Mouse (Mus musculus): ENCODE results near the gene Arcn1. TPM values are rescaled to one million over a fixed set of nuclear protein-coding genes. Genes with fewer than 3 reads are reported as not detected.

Arcn1 gene
- polyA plus RNA-seq (2014; fragmentation: Nextera tagmentation; extraction: Ambion mirVana): 153 and 177 TPM in 2 replicates

DNA sequence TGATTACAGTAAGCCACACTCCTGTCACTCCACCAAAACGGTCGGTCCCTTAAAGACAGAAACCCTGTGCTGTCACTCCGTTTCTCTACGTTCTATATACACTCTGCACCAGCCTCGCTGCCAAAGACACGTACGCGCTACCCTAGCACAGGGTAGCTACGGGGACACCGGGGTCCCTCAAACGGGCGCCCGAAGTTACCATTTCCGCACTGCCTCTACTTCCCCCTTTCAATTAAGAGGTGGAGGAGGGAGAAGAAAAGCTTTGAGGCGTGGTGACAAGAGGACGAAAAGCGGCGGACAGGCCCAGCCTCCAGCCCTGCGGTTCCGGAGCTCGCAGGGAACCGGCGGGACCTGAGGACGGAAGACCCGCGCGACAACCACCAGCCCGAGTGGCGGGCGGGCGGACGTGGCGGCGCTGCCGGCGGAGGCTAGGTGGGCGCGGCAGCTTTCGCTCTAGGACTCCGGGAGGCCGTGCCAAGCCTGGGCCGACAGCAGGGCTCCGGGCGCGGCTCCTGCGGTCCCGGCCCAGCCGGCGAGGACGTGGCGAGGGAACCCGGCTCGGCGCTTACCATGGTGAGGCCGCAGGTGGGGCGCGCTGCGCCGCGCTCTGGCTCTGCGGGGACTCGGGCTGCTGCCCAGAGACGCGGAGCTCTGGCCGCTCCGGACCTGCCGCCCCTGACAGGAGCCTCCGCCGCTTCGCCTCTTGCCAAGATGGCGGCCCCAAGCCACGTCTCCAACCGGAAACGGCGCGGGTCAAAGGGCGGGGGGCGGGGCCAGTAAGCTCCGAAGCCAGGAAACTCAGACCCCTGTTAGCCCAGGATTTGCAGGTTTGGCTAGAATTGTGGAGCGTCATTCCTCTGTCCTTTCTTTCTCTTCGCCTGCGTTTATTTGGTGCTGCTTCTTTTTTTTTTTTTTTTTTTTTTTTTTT, at the start of gene Arcn1, which contains the start of gene Ift46:
Gene Arcn1, minus strand, starts transcription at position 745 of the 928 bp plus-strand sequence.
Gene Ift46, plus strand, starts transcription at position 808 of the 928 bp plus-strand sequence.
- WGBS: under 1% methylated on average over 74 of the region's 82 CpGs
- Histone ChIP-seq H3K4me1 (ENCODE audit: control insufficient read depth, insufficient read depth, low read length) (peaks cover 17% of the 10 kb centered on the region; the same call in 1 of the 2 replicates), H3K9me3 (ENCODE audit: control insufficient read depth, low read length) (no peaks in the 10 kb centered on the region), H3K36me3 (ENCODE audit: control insufficient read depth, insufficient read depth, low read length) (no peaks in the 10 kb centered on the region), H3K27me3 (ENCODE audit: control insufficient read depth, insufficient read depth, low read length) (no peaks in the 10 kb centered on the region), H3K27ac (ENCODE audit: low read depth, low read length) (peak within 1 kb of the TSS; percentile 92), H3K4me3 (ENCODE audit: low read depth, low read length) (peak within 1 kb of the TSS; percentile 96), H3K9ac (replicated peaks; ENCODE audit: low read depth, low read length) (peak within 1 kb of the TSS; percentile 87), H3K4me2 (ENCODE audit: low read depth, low read length) (peak within 1 kb of the TSS; percentile 71)
- ATAC-seq (ENCODE audit: low read depth): peak; percentile 89

DNA sequence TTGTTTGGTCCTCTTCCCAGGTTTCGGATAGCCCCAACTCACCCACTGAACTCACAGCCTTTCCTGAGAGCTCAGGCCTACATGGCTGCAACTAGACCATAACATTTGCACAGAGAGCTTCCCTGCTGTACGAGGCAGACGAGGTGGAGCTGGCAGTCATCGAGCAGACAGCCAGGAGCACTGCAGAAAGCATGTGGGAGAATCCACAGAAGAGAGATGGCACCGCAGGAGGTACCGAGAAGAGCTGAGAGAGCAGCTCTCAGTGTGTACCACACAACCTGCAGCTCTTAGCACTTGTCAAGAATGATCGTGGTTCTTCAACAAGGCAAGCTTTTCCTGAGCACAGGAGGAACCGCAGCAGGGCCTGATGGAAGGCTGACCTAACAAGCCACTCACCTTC, 46.5 kb upstream of the Arcn1 start:
- H3K36me3 ChIP-seq (ENCODE audit: control insufficient read depth, insufficient read depth, low read length): peaks cover 96% of the 10 kb centered on the region
- 96% methylated on average over 8 of the region's 8 CpGs for WGBS
- H3K9ac ChIP-seq (replicated peaks; ENCODE audit: low read depth, low read length): no peak overlapping the region
- no peaks in the 10 kb centered on the region for H3K4me1 ChIP-seq (ENCODE audit: control insufficient read depth, insufficient read depth, low read length)
- H3K4me2 ChIP-seq (ENCODE audit: low read depth, low read length): no peak overlapping the region
- no peaks in the 10 kb centered on the region for H3K27me3 ChIP-seq (ENCODE audit: control insufficient read depth, insufficient read depth, low read length)
- H3K4me3 ChIP-seq (ENCODE audit: low read depth, low read length): no peak overlapping the region
- no peak for ATAC-seq (ENCODE audit: low read depth)
- H3K27ac ChIP-seq (ENCODE audit: low read depth, low read length): no peak overlapping the region
- no peaks in the 10 kb centered on the region for H3K9me3 ChIP-seq (ENCODE audit: control insufficient read depth, low read length)

DNA sequence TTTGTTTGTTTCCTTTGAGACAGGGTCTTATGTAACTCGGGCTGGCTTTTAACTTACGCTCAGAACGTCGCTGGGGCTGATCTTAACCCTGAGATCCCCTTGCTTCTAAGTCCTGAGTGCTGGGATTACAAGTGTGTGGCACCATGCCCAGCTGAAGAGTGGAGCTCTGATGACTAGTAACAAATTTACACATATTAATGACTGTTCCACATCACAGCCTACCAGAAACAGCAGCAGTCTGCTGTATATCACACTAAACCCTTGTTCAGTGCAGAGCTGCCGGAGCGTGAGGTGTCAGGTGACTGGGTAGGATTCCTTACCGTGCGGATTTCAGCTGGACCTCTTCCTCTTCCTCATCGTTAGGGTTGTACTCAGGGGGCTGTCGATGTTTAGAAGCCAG, 42.7 kb upstream of the Arcn1 start:
- H3K36me3 ChIP-seq (ENCODE audit: control insufficient read depth, insufficient read depth, low read length): peaks cover 94% of the 10 kb centered on the region
- no peak overlapping the region for H3K9ac ChIP-seq (replicated peaks; ENCODE audit: low read depth, low read length)
- H3K4me1 ChIP-seq (ENCODE audit: control insufficient read depth, insufficient read depth, low read length): no peaks in the 10 kb centered on the region
- no peaks in the 10 kb centered on the region for H3K27me3 ChIP-seq (ENCODE audit: control insufficient read depth, insufficient read depth, low read length)
- 94% methylated on average over 10 of the region's 10 CpGs for WGBS
- no peak overlapping the region for H3K27ac ChIP-seq (ENCODE audit: low read depth, low read length)
- ATAC-seq (ENCODE audit: low read depth): no peak
- H3K9me3 ChIP-seq (ENCODE audit: control insufficient read depth, low read length): no peaks in the 10 kb centered on the region
- H3K4me2 ChIP-seq (ENCODE audit: low read depth, low read length): no peak overlapping the region
- H3K4me3 ChIP-seq (ENCODE audit: low read depth, low read length): no peak overlapping the region

DNA sequence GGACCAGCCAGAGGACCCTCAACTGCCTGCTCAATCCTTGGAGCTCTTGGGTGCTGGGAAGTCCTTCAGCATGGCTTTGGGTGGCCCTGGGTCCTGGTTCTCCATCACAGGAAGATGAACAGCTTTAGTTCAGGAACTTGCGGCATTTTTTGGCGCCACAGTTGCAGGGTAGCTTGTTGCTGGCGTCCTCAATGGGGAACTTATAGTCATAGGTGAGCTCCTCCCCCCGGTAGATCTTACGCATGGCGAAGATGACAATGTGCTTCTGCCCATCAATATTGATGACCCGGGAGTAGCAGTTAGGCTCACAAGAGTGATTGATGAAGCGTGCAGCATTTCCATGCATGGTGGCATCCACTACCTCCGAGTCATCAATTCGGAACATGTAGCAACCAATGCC, 40.1 kb upstream of the Arcn1 start:
- no peak overlapping the region for H3K4me2 ChIP-seq (ENCODE audit: low read depth, low read length)
- 91% methylated on average over 10 of the region's 10 CpGs for WGBS
- no peak overlapping the region for H3K9ac ChIP-seq (replicated peaks; ENCODE audit: low read depth, low read length)
- H3K27me3 ChIP-seq (ENCODE audit: control insufficient read depth, insufficient read depth, low read length): no peaks in the 10 kb centered on the region
- no peaks in the 10 kb centered on the region for H3K9me3 ChIP-seq (ENCODE audit: control insufficient read depth, low read length)
- H3K27ac ChIP-seq (ENCODE audit: low read depth, low read length): no peak overlapping the region
- no peaks in the 10 kb centered on the region for H3K4me1 ChIP-seq (ENCODE audit: control insufficient read depth, insufficient read depth, low read length)
- H3K36me3 ChIP-seq (ENCODE audit: control insufficient read depth, insufficient read depth, low read length): peaks cover 77% of the 10 kb centered on the region
- no peak overlapping the region for H3K4me3 ChIP-seq (ENCODE audit: low read depth, low read length)
- no peak for ATAC-seq (ENCODE audit: low read depth)

DNA sequence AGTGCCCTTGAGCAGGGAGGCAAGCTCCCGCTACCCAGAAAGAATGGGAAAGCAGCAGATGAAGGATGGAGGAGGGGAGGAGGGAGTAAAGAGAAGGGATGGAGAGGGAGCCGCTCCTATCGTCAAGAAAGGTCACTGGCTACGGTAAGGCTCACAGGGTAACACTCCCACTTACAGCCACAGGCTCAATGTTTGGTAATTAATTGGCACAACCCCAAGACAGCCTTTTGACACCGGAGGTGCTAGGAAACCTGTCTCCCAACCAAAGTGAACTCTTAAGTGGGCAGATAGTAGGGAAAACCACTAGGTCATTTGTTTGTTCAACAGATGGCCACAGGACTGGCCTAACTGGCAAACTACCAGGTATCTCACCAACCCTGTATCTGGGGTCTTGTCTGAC, 39.5 kb upstream of the Arcn1 start:
- 71% methylated on average over 5 of the region's 5 CpGs for WGBS
- Histone ChIP-seq H3K36me3 (ENCODE audit: control insufficient read depth, insufficient read depth, low read length) (peaks cover 70% of the 10 kb centered on the region), H3K27ac (ENCODE audit: low read depth, low read length) (no peak overlapping the region), H3K4me3 (ENCODE audit: low read depth, low read length) (no peak overlapping the region), H3K9me3 (ENCODE audit: control insufficient read depth, low read length) (no peaks in the 10 kb centered on the region), H3K9ac (replicated peaks; ENCODE audit: low read depth, low read length) (no peak overlapping the region), H3K27me3 (ENCODE audit: control insufficient read depth, insufficient read depth, low read length) (no peaks in the 10 kb centered on the region), H3K4me2 (ENCODE audit: low read depth, low read length) (no peak overlapping the region), H3K4me1 (ENCODE audit: control insufficient read depth, insufficient read depth, low read length) (no peaks in the 10 kb centered on the region)
- ATAC-seq (ENCODE audit: low read depth): no peak

DNA sequence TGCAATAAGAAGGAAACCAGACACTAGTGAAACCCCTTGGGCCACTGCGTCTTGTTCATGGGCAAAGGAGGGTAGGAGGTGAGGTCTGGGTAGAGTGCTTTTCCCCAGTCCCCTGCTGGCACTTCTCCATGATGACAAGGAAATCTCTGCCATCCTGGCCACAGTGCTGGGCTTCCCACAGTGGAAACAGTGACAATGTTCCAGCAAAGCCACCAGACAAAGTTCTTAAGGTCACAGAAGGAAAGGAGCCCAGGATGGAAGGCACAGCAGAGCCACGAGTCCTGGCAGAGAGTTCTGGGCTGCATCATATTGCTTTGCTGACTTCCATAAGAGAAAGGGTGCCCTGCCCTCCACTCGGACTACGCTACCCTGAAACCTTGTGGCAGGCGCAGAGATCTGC, 37.9 kb upstream of the Arcn1 start:
- no peak overlapping the region for H3K9ac ChIP-seq (replicated peaks; ENCODE audit: low read depth, low read length)
- H3K4me1 ChIP-seq (ENCODE audit: control insufficient read depth, insufficient read depth, low read length): no peaks in the 10 kb centered on the region
- ATAC-seq (ENCODE audit: low read depth): no peak
- H3K9me3 ChIP-seq (ENCODE audit: control insufficient read depth, low read length): no peaks in the 10 kb centered on the region
- 90% methylated on average over 5 of the region's 5 CpGs for WGBS
- H3K4me2 ChIP-seq (ENCODE audit: low read depth, low read length): no peak overlapping the region
- no peak overlapping the region for H3K4me3 ChIP-seq (ENCODE audit: low read depth, low read length)
- peaks cover 55% of the 10 kb centered on the region for H3K36me3 ChIP-seq (ENCODE audit: control insufficient read depth, insufficient read depth, low read length)
- H3K27me3 ChIP-seq (ENCODE audit: control insufficient read depth, insufficient read depth, low read length): no peaks in the 10 kb centered on the region
- H3K27ac ChIP-seq (ENCODE audit: low read depth, low read length): no peak overlapping the region

DNA sequence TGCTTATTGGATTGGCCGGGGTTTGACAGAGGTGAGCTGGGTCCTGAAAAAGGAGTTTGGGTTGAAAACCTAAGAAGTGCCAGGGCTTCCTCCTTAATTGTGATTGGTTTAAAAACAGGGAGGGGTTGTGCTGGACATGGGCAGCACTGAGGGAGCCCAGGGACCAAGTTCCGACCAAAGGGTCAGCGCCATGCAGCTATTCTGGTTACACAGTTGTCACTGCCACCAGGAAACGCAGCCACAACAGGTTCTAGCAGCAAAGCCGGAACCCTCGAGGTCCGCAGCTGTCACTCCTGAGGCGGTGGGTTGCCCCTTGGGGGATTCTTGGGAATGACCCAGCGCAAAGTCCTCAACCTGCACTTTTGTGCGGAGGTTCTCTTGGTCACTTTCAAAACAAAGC, 37.0 kb upstream of the Arcn1 start:
- Histone ChIP-seq H3K4me1 (ENCODE audit: control insufficient read depth, insufficient read depth, low read length) (peaks cover 5% of the 10 kb centered on the region; the same call in 1 of the 2 replicates), H3K4me2 (ENCODE audit: low read depth, low read length) (no peak overlapping the region), H3K9me3 (ENCODE audit: control insufficient read depth, low read length) (no peaks in the 10 kb centered on the region), H3K27me3 (ENCODE audit: control insufficient read depth, insufficient read depth, low read length) (no peaks in the 10 kb centered on the region), H3K9ac (replicated peaks; ENCODE audit: low read depth, low read length) (no peak overlapping the region), H3K36me3 (ENCODE audit: control insufficient read depth, insufficient read depth, low read length) (peaks cover 46% of the 10 kb centered on the region), H3K4me3 (ENCODE audit: low read depth, low read length) (no peak overlapping the region), H3K27ac (ENCODE audit: low read depth, low read length) (no peak overlapping the region)
- no peak for ATAC-seq (ENCODE audit: low read depth)
- WGBS: 93% methylated on average over 10 of the region's 10 CpGs

DNA sequence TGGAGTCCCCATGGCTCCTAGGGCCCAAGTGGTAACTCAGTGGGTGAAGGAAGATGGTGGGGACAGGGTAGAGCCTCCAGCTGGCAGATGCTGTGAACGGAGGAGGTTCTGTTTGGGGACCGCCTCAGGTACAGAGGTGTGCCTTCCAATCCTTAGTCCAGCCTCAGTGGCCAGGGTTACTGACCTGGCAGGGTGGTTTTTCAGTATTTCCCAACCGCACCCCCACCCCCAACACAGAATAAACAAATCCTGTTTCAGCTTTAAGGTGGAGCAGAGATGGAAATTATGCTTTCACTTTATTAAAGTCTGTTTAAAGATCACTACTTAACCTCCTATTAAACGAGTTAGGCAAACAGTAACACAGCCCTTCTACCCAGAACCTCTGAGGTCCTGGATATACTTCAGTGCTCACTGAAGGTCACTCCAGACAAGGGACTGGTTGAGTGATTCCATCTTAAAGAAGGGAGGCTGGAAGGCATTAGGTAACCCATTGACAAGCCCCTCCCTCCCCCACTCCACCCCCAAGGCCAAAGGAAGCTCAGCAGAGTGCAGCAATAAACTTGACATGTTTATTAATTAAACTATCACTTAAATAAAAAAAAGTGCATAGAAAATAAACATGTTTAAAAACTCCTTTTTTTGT, 35.3 kb upstream of the Arcn1 start, which contains the start of gene Ttc36:
Gene Ttc36, minus strand, starts transcription at position 265 of the 643 bp plus-strand sequence.
- Histone ChIP-seq H3K27me3 (ENCODE audit: control insufficient read depth, insufficient read depth, low read length) (no peaks in the 10 kb centered on the region), H3K9me3 (ENCODE audit: control insufficient read depth, low read length) (no peaks in the 10 kb centered on the region), H3K27ac (ENCODE audit: low read depth, low read length) (no peak within 1 kb of the TSS), H3K4me3 (ENCODE audit: low read depth, low read length) (no peak within 1 kb of the TSS), H3K9ac (replicated peaks; ENCODE audit: low read depth, low read length) (no peak within 1 kb of the TSS), H3K36me3 (ENCODE audit: control insufficient read depth, insufficient read depth, low read length) (peaks cover 32% of the 10 kb centered on the region), H3K4me1 (ENCODE audit: control insufficient read depth, insufficient read depth, low read length) (peaks cover 11% of the 10 kb centered on the region; the same call in 1 of the 2 replicates), H3K4me2 (ENCODE audit: low read depth, low read length) (no peak within 1 kb of the TSS)
- no peak for ATAC-seq (ENCODE audit: low read depth)
- 86% methylated on average over 4 of the region's 4 CpGs for whole genome bisulfite sequencing

DNA sequence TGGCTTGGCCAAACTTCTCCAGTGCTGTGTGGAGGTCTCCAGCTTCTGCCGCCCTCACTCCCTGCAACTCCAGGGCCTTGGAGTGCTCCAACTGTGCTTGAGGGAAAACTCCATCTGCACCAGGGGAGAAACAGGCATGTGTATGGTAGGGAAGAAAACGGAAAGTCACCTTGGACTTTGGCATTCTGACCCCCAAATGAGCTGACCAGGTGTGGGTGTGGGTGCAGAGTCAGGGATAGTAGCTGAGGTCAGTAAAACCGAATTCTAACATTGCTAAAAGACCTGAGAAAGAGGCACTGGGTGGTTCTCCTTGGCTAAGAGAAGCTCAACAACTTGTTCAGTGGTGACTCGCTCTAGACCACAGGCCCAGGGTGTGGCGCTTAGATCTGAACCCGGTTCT, 34.0 kb upstream of the Arcn1 start:
- peaks cover 20% of the 10 kb centered on the region for H3K36me3 ChIP-seq (ENCODE audit: control insufficient read depth, insufficient read depth, low read length)
- 84% methylated on average over 6 of the region's 6 CpGs for WGBS
- H3K27ac ChIP-seq (ENCODE audit: low read depth, low read length): no peak overlapping the region
- H3K9ac ChIP-seq (replicated peaks; ENCODE audit: low read depth, low read length): no peak overlapping the region
- no peak for ATAC-seq (ENCODE audit: low read depth)
- no peaks in the 10 kb centered on the region for H3K9me3 ChIP-seq (ENCODE audit: control insufficient read depth, low read length)
- no peaks in the 10 kb centered on the region for H3K27me3 ChIP-seq (ENCODE audit: control insufficient read depth, insufficient read depth, low read length)
- peaks cover 11% of the 10 kb centered on the region; the same call in 1 of the 2 replicates for H3K4me1 ChIP-seq (ENCODE audit: control insufficient read depth, insufficient read depth, low read length)
- H3K4me3 ChIP-seq (ENCODE audit: low read depth, low read length): no peak overlapping the region
- no peak overlapping the region for H3K4me2 ChIP-seq (ENCODE audit: low read depth, low read length)
